Mouse (Mus musculus) frontal cortex, postnatal 14 days (tissue): ENCODE data around the gene Bod1l.

ENCODE experiments used
- DNase-seq, 2 experiments: peaks; one replicate each; pipeline ENCODE4 v3.0.0; 2022; ENCODE audit warnings: low spot score in 2 of 2

Bod1l gene

GRCm38 (mm10) chr5:41758671-41759639 is 85.2 kb downstream of the Bod1l start:
- no peak for DNase-seq

GRCm38 (mm10) chr5:41757338-41757737 is 86.8 kb downstream of the Bod1l start:
- no peak for DNase-seq

- DNase-seq: no peak
Measured at GRCm38 (mm10) chr5:41756396-41756795, 87.7 kb downstream of the Bod1l start.

- no peak for DNase-seq
Measured at GRCm38 (mm10) chr5:41755373-41755960, 88.6 kb downstream of the Bod1l start.

GRCm38 (mm10) chr5:41754836-41755235 is 89.3 kb downstream of the Bod1l start:
- no peak for DNase-seq

GRCm38 (mm10) chr5:41754226-41754775 is 89.8 kb downstream of the Bod1l start:
- no peak for DNase-seq

- DNase-seq: no peak
Measured at GRCm38 (mm10) chr5:41752721-41753120, 91.4 kb downstream of the Bod1l start.

GRCm38 (mm10) chr5:41744898-41745780 is 99.0 kb downstream of the Bod1l start:
- no peak for DNase-seq

GRCm38 (mm10) chr5:41744234-41744633 is 99.9 kb downstream of the Bod1l start:
- no peak for DNase-seq

- DNase-seq: no peak
Measured at GRCm38 (mm10) chr5:41738817-41739216, 105.3 kb downstream of the Bod1l start.
